Mouse (Mus musculus) G1E (cell line): ENCODE measurements around the gene Med25. TPM values are rescaled to one million over a fixed set of nuclear protein-coding genes. Genes with fewer than 3 reads are reported as not detected.

ENCODE experiments used
- ATAC-seq: 2 replicates; pipeline ENCODE4 v1.8.0; 2016; ENCODE audit warnings: mild to moderate bottlenecking; ENCODE audit not compliant: insufficient number of reproducible peaks, poor library complexity, low FRiP score, severe bottlenecking; ENCODE audit errors: extremely low read depth
- DNase-seq: peaks from one replicate; pipeline ENCODE4 v3.0.0; 2012; ENCODE audit warnings: low spot score
- H3K27me3 ChIP-seq: 2 replicates; pipeline ENCODE4 v1.6.1; 2012; ENCODE audit warnings: mild to moderate bottlenecking, low read length, inconsistent platforms; ENCODE audit not compliant: insufficient read depth
- H3K36me3 ChIP-seq: replicated peaks from 2 replicates; pipeline ENCODE3; 2012; ENCODE audit warnings: mild to moderate bottlenecking, inconsistent platforms
- H3K4me1 ChIP-seq: 2 replicates; pipeline ENCODE4 v1.6.1; 2012; ENCODE audit warnings: low read depth, low read length, inconsistent platforms, mixed read lengths; ENCODE audit not compliant: insufficient read depth
- H3K4me3 ChIP-seq: 2 replicates; pipeline ENCODE4 v1.5.1; 2012; ENCODE audit warnings: low read depth, mild to moderate bottlenecking, inconsistent platforms, low read length, moderate library complexity, mixed read lengths
- H3K9me3 ChIP-seq: replicated peaks from 2 replicates; pipeline ENCODE4 v1.6.1; 2012; ENCODE audit warnings: inconsistent platforms
- CTCF ChIP-seq: IDR thresholded peaks from 2 replicates; pipeline ENCODE4 v1.5.1; 2012; ENCODE audit warnings: low read depth, low read length, inconsistent platforms, mixed read lengths
- GATA1 ChIP-seq: IDR thresholded peaks from 2 replicates; pipeline ENCODE4 v1.6.1; 2012; ENCODE audit warnings: borderline replicate concordance, low read length, inconsistent platforms, mixed read lengths
- GATA2 ChIP-seq: IDR thresholded peaks from 2 replicates; pipeline ENCODE4 v1.6.1; 2012; ENCODE audit warnings: low read depth, low read length, inconsistent platforms, borderline replicate concordance
- POLR2AphosphoS5 ChIP-seq: IDR thresholded peaks from 2 replicates; pipeline ENCODE4 v1.6.1; 2012; ENCODE audit warnings: low read depth, low read length, inconsistent platforms; ENCODE audit not compliant: insufficient replicate concordance
- TAL1 ChIP-seq: conservative IDR thresholded peaks from 2 replicates; pipeline ENCODE4 v1.6.1; 2012; ENCODE audit warnings: low read depth, low read length, inconsistent platforms, mixed read lengths
- polyA plus RNA-seq: library from polyadenylated mRNA; stranded (reverse); fragments of >175 nt; gene quantifications from 2 replicates; pipeline ENCODE4 v1.2.3, GENCODE M21; 2012
- total RNA-seq, 2 experiments: library from RNA; stranded (forward) in 1 of 2; stranded (reverse) in 1 of 2; fragments of 200-1000 nt in 1 of 2; fragments of >200 nt in 1 of 2; fragmentation: Nextera tagmentation in 1 of 2; gene quantifications; 2 replicates each; pipeline ENCODE4 v1.2.3; 2014 to 2017

Gene Med25
- total and polyA plus RNA-seq, 3 experiments: 14.0 to 367 (median 96.6) TPM

- Histone ChIP-seq H3K36me3 (peaks cover 77% of the 10 kb centered on the region), H3K9me3 (no peaks in the 10 kb centered on the region), H3K4me1 (peaks cover 48% of the 10 kb centered on the region), H3K27me3 (no peaks in the 10 kb centered on the region), H3K4me3 (no peak overlapping the region)
- ATAC-seq: no peak
- no peak for DNase-seq
- TF ChIP-seq CTCF: no peak
- no peak for TF ChIP-seq GATA2
- TF ChIP-seq POLR2AphosphoS5: no peak
- no peak for TF ChIP-seq TAL1
- TF ChIP-seq GATA1: no peak
Observed at GRCm38 (mm10) chr7:44846804-44847203, 45.7 kb downstream of the Med25 start.

- Histone ChIP-seq H3K4me3 (no peak overlapping the region), H3K4me1 (peaks cover 39% of the 10 kb centered on the region), H3K36me3 (peaks cover 81% of the 10 kb centered on the region), H3K9me3 (peaks cover 6% of the 10 kb centered on the region), H3K27me3 (no peaks in the 10 kb centered on the region)
- TF ChIP-seq POLR2AphosphoS5: no peak
- TF ChIP-seq GATA2: no peak
- no peak for TF ChIP-seq GATA1
- no peak for TF ChIP-seq CTCF
- TF ChIP-seq TAL1: no peak
- DNase-seq: no peak
- ATAC-seq: no peak
Observed at GRCm38 (mm10) chr7:44845006-44845405, 47.5 kb downstream of the Med25 start.

- Histone ChIP-seq H3K4me1 (peaks cover 31% of the 10 kb centered on the region), H3K9me3 (peaks cover 14% of the 10 kb centered on the region), H3K36me3 (peaks cover 100% of the 10 kb centered on the region), H3K4me3 (no peak overlapping the region), H3K27me3 (no peaks in the 10 kb centered on the region)
- TF ChIP-seq POLR2AphosphoS5 (no peak; the same call in 1 of the 2 replicates), GATA2 (no peak), GATA1 (no peak), TAL1 (no peak), CTCF (no peak)
- DNase-seq: no peak
- no peak for ATAC-seq
Observed at GRCm38 (mm10) chr7:44841825-44842463, 50.6 kb downstream of the Med25 start.

DNA sequence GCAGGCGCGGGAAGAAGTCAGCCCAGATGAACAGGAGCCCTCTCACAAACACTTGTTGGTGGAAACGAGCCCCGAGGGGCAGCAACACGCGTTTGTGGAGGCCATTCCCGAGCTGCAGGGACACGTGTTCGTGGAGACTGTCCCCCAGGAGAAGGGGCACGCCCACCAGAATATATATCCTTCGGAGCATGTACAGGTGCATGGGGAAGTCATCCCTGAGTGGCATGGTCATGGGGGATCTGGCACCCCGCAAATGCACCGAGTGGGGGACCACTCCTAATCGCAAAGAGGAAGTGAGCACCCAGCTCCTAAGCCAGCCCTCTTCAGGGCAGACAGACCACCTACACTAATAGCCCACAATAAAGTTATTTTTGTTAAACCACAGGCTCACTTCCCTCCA, 52.1 kb downstream of the Med25 start:
- ATAC-seq (no peak), DNase-seq (no peak)
- no peaks in the 10 kb centered on the region for H3K27me3 ChIP-seq
- peaks cover 100% of the 10 kb centered on the region for H3K36me3 ChIP-seq
- peaks cover 37% of the 10 kb centered on the region for H3K4me1 ChIP-seq
- TF ChIP-seq TAL1 (no peak), CTCF (no peak), POLR2AphosphoS5 (no peak), GATA1 (no peak), GATA2 (no peak)
- peaks cover 14% of the 10 kb centered on the region for H3K9me3 ChIP-seq
- H3K4me3 ChIP-seq: no peak overlapping the region

DNA sequence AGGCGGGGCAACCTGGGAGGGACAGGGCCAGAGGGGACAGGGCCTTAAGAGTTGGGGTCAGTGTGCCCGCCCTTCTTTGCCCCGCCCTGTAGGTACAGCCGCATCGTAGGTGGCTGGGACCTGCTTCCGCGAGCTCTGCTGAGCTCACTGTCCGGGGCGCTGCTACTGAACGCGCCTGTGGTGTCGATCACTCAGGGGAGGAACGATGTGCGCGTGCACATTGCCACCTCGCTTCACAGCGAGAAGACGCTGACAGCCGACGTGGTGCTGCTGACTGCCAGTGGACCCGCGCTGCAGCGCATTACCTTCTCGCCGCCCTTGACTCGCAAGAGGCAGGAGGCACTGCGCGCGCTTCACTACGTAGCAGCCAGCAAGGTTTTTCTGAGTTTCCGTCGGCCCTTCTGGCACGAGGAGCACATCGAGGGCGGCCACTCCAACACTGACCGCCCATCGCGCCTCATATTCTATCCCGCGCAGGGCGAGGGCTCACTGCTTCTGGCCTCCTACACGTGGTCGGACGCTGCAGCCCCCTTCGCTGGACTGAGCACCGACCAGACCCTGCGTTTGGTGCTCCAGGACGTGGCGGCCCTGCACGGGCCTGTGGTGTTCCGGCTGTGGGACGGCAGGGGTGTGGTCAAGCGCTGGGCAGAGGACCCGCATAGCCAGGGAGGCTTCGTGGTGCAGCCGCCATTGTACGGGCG, 52.9 kb downstream of the Med25 start:
- DNase-seq: no peak
- H3K4me1 ChIP-seq: peaks cover 38% of the 10 kb centered on the region
- no peaks in the 10 kb centered on the region for H3K27me3 ChIP-seq
- peak overlapping the region; percentile 31; the same call in 1 of the 2 replicates for H3K4me3 ChIP-seq
- peaks cover 100% of the 10 kb centered on the region for H3K36me3 ChIP-seq
- ATAC-seq: no peak
- H3K9me3 ChIP-seq: peaks cover 14% of the 10 kb centered on the region
- TF ChIP-seq TAL1: no peak

DNA sequence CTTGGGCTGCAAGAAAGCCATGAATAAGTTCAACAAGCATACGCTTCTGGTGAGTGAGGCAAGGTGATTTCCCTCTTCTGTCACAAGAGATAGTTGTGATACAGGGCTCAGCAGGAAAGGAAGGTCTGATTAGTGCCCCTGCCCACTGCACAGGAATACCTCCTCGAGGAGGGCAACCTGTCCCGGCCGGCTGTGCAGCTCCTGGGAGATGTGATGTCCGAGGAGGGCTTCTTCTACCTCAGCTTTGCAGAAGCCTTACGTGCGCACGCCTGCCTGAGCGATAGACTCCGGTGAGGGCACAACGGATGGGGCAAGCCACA, 53.4 kb downstream of the Med25 start:
- TF ChIP-seq CTCF (no peak), TAL1 (no peak), POLR2AphosphoS5 (no peak), GATA1 (no peak), GATA2 (no peak)
- ATAC-seq: no peak
- H3K27me3 ChIP-seq: no peaks in the 10 kb centered on the region
- H3K36me3 ChIP-seq: peaks cover 100% of the 10 kb centered on the region
- no peak for DNase-seq
- H3K4me3 ChIP-seq: no peak overlapping the region; the same call in 1 of the 2 replicates
- H3K4me1 ChIP-seq: peaks cover 38% of the 10 kb centered on the region
- H3K9me3 ChIP-seq: peaks cover 14% of the 10 kb centered on the region
